Mouse (Mus musculus): ENCODE results near the gene 1110032F04Rik. TPM values are rescaled to one million over a fixed set of nuclear protein-coding genes. Genes with fewer than 3 reads are reported as not detected.

Gene 1110032F04Rik
- polyA plus RNA-seq (2015; fragmentation: Nextera tagmentation; extraction: Ambion mirVana), result 0.14 and 0.29 TPM in 2 replicates

DNA sequence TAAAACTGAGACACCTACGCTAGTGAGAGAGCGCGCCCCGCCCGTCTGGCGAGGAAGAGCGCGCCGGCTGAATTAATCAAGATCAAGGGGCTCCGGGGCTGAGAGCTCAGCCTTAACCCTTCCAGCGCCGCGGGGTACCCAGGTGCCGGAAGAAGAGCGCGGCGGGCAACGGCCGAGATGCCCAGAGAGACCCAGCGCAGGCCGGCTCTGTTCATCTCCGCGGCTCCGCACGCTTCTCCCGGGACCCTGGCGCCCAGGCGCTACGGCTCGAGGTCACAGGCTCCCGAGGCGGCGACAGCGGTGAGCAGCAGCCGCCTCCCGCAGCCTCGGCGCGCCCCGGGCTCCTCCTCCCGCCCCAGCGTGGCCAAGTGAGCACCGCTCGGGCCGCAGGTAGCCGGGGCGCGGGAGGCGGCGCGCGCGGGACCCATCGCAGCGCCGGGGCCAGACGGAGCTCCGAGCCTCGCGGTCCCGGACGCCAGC lies at the start of gene 1110032F04Rik:
TSS of gene 1110032F04Rik (plus strand) at position 376 of the 480 bp plus-strand sequence.

Other genes with a start within 250 kb of the 1110032F04Rik start
- 1.7 and 1.9 TPM in 2 replicates for gene Il12a, start 178.9 kb upstream of the 1110032F04Rik start, polyA plus RNA-seq (2015; fragmentation: Nextera tagmentation; extraction: Ambion mirVana)
- gene Ift80, start 135.0 kb downstream of the 1110032F04Rik start, polyA plus RNA-seq (2015; fragmentation: Nextera tagmentation; extraction: Ambion mirVana), result 2.8 and 3.0 TPM in 2 replicates
- gene Smc4, start 135.2 kb downstream of the 1110032F04Rik start, polyA plus RNA-seq (2015; fragmentation: Nextera tagmentation; extraction: Ambion mirVana), result 49.2 and 57.1 TPM in 2 replicates
- gene Trim59, start 175.2 kb downstream of the 1110032F04Rik start, polyA plus RNA-seq (2015; fragmentation: Nextera tagmentation; extraction: Ambion mirVana), result 16.3 and 16.4 TPM in 2 replicates